Mouse (Mus musculus): ENCODE data around the gene Hunk. TPM values are rescaled to one million over a fixed set of nuclear protein-coding genes. Genes with fewer than 3 reads are reported as not detected.
A peak's percentile ranks its signal among the peaks of the same experiment; 100 is the strongest.

The Hunk gene
- polyA plus RNA-seq, 1 experiment: 15.5 TPM

DNA sequence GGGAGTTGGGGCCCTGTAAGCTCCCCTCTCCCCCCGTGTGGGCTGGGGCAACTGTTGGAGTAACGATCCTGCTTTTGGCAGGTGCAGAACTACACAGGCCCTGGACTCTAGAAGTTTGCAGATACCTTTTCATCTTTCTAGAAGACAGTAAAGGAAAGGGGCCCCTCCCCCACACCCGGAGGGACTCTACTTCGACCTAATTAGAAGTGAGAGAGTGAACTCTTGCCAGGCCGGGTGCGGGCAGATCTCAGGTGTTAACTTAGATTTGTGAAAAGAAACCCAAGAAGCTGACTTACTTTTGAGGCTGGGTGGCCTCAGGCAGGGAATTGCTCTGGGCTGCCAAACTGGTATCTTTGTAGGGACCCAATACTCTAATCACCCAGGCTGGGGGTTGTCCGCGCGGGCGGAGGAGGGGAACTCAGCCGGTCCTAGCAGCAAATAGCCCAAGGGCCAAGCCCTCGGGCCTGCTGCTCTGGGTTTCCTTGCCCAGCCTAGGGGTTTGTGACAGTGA is 1.4 kb downstream of the Hunk start:
- no peak overlapping the region for H3K27ac ChIP-seq (ENCODE audit: insufficient read depth, low read length)
- H3K9ac ChIP-seq (ENCODE audit: low read depth, poor library complexity, severe bottlenecking): peak overlapping the region; percentile 83
- no peaks in the 10 kb centered on the region for H3K36me3 ChIP-seq (ENCODE audit: control insufficient read depth, insufficient read depth, low read length, poor library complexity, severe bottlenecking)
- TF ChIP-seq EP300 (IDR thresholded peaks at IDR 0.05; ENCODE audit: insufficient read depth, low read depth, low read length) (no peak), CTCF (IDR thresholded peaks at IDR 0.05; ENCODE audit: low read depth, low read length) (no peak), POLR2A (IDR thresholded peaks at IDR 0.05; ENCODE audit: insufficient read depth, low read length) (no peak)
- H3K9me3 ChIP-seq (replicated peaks; ENCODE audit: control insufficient read depth, insufficient read depth, low read length, poor library complexity, severe bottlenecking): no peaks in the 10 kb centered on the region
- H3K27me3 ChIP-seq (ENCODE audit: control insufficient read depth, insufficient read depth, low read length, poor library complexity, severe bottlenecking): peaks cover 2% of the 10 kb centered on the region; the same call in 1 of the 2 replicates
- H3K4me3 ChIP-seq (ENCODE audit: low read depth, low read length): peak overlapping the region; percentile 81
- no peaks in the 10 kb centered on the region for H3K4me1 ChIP-seq (ENCODE audit: control insufficient read depth, insufficient read depth, low read length)

DNA sequence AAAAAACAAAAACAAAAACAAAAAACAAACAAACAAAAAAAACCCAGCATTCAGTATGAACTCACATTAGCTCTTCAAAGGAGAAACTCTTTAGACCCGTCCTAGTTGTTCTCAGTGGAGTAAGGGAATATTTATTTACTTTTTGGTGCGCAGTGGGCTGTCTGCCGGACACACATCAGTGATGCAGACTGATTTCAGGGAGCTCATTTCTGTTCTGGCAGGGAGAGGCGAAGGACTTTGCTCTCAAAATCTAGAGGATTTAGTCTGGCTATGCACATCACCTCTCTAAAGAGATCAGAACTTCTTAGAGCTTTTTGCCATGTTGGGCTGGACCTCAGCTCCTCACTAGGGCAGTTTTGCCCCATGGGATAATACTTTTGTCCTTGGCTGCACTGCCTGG is 2.1 kb downstream of the Hunk start:
- Histone ChIP-seq H3K27ac (ENCODE audit: insufficient read depth, low read length) (no peak overlapping the region), H3K4me1 (ENCODE audit: control insufficient read depth, insufficient read depth, low read length) (no peaks in the 10 kb centered on the region), H3K36me3 (ENCODE audit: control insufficient read depth, insufficient read depth, low read length, poor library complexity, severe bottlenecking) (no peaks in the 10 kb centered on the region), H3K9ac (ENCODE audit: low read depth, poor library complexity, severe bottlenecking) (no peak overlapping the region), H3K9me3 (replicated peaks; ENCODE audit: control insufficient read depth, insufficient read depth, low read length, poor library complexity, severe bottlenecking) (no peaks in the 10 kb centered on the region), H3K27me3 (ENCODE audit: control insufficient read depth, insufficient read depth, low read length, poor library complexity, severe bottlenecking) (peaks cover 2% of the 10 kb centered on the region; the same call in 1 of the 2 replicates), H3K4me3 (ENCODE audit: low read depth, low read length) (no peak overlapping the region)
- TF ChIP-seq EP300 (IDR thresholded peaks at IDR 0.05; ENCODE audit: insufficient read depth, low read depth, low read length): no peak
- TF ChIP-seq CTCF (IDR thresholded peaks at IDR 0.05; ENCODE audit: low read depth, low read length): no peak
- no peak for TF ChIP-seq POLR2A (IDR thresholded peaks at IDR 0.05; ENCODE audit: insufficient read depth, low read length)

DNA sequence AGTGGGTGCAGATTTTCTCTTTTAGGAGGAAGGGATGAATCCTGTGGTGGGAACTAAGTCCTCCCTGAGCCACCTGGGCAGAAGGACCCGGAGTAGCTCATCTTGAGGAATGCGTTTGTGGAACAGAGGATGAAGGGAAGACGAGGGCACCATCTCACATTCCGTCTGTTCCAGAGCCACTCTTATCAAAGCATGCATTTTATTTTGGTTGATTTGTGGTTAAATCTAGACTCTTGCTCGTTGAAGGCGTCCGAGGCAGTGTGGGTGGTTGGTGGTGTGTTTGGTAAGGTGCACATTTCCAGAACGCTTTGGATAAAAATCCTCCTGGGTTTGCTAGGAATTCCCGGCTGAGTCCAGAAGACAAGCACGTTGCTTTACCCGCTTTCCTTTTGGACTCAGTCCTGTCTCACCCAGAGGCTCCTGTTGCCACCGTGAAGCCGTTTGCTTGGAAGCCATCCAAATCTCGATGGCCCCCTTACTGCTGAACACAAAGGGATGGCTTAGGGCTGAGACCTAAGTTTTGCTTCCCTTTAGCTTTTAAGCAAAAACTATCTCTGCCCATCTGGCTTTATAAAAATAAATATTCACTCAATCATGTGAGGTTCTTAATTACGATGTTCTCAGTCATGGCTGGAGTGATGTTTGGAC is 3.4 kb downstream of the Hunk start:
- Histone ChIP-seq H3K27me3 (ENCODE audit: control insufficient read depth, insufficient read depth, low read length, poor library complexity, severe bottlenecking) (peaks cover 2% of the 10 kb centered on the region; the same call in 1 of the 2 replicates), H3K36me3 (ENCODE audit: control insufficient read depth, insufficient read depth, low read length, poor library complexity, severe bottlenecking) (no peaks in the 10 kb centered on the region), H3K4me3 (ENCODE audit: low read depth, low read length) (no peak overlapping the region), H3K9ac (ENCODE audit: low read depth, poor library complexity, severe bottlenecking) (no peak overlapping the region), H3K4me1 (ENCODE audit: control insufficient read depth, insufficient read depth, low read length) (no peaks in the 10 kb centered on the region), H3K27ac (ENCODE audit: insufficient read depth, low read length) (no peak overlapping the region), H3K9me3 (replicated peaks; ENCODE audit: control insufficient read depth, insufficient read depth, low read length, poor library complexity, severe bottlenecking) (no peaks in the 10 kb centered on the region)
- no peak for TF ChIP-seq CTCF (IDR thresholded peaks at IDR 0.05; ENCODE audit: low read depth, low read length)
- no peak for TF ChIP-seq POLR2A (IDR thresholded peaks at IDR 0.05; ENCODE audit: insufficient read depth, low read length)
- no peak for TF ChIP-seq EP300 (IDR thresholded peaks at IDR 0.05; ENCODE audit: insufficient read depth, low read depth, low read length)

DNA sequence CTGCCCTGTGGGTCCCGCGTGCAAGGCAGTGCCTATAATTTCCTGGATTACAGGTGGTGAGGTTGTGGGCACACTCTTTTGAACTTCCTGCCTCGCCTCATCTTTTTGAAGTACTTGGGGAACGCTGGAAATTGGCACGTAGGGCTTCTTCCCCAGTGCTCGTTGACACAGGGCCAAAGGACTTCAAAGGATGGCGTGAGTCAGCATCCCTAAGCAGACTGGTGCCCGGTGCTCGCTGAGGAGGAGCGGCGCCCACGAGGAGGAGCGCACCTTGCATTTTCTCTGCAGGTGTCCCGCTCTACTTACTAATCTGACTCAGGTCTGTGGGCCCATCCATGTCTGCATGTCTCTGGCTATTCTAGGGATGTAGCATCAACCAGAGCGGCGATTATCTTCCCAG is 4.9 kb downstream of the Hunk start:
- no peaks in the 10 kb centered on the region for H3K27me3 ChIP-seq (ENCODE audit: control insufficient read depth, insufficient read depth, low read length, poor library complexity, severe bottlenecking)
- TF ChIP-seq EP300 (IDR thresholded peaks at IDR 0.05; ENCODE audit: insufficient read depth, low read depth, low read length) (no peak), CTCF (IDR thresholded peaks at IDR 0.05; ENCODE audit: low read depth, low read length) (no peak), POLR2A (IDR thresholded peaks at IDR 0.05; ENCODE audit: insufficient read depth, low read length) (no peak)
- H3K36me3 ChIP-seq (ENCODE audit: control insufficient read depth, insufficient read depth, low read length, poor library complexity, severe bottlenecking): no peaks in the 10 kb centered on the region
- H3K9me3 ChIP-seq (replicated peaks; ENCODE audit: control insufficient read depth, insufficient read depth, low read length, poor library complexity, severe bottlenecking): no peaks in the 10 kb centered on the region
- H3K9ac ChIP-seq (ENCODE audit: low read depth, poor library complexity, severe bottlenecking): no peak overlapping the region
- no peaks in the 10 kb centered on the region for H3K4me1 ChIP-seq (ENCODE audit: control insufficient read depth, insufficient read depth, low read length)
- no peak overlapping the region for H3K27ac ChIP-seq (ENCODE audit: insufficient read depth, low read length)
- H3K4me3 ChIP-seq (ENCODE audit: low read depth, low read length): no peak overlapping the region

DNA sequence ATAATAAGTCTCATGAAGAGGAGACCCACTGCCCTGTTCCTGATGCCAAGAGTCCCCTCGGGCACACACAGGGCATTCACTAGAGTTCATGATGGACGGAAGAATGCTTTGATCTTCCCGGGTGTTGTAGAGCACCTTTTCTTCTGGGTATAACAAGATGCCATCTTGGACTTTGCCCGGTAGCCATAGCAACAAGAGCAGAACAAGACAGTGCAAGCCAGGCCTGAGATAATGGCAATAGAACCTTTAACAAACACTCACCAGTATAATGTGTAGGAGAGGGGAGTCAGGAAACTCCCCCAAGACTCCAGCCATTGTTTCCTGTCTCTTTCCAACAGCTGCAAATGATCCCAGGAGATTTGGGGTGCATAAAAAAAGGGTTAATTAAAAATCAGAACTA is 8.9 kb downstream of the Hunk start:
- Histone ChIP-seq H3K4me3 (ENCODE audit: low read depth, low read length) (no peak overlapping the region), H3K9ac (ENCODE audit: low read depth, poor library complexity, severe bottlenecking) (no peak overlapping the region), H3K36me3 (ENCODE audit: control insufficient read depth, insufficient read depth, low read length, poor library complexity, severe bottlenecking) (no peaks in the 10 kb centered on the region), H3K9me3 (replicated peaks; ENCODE audit: control insufficient read depth, insufficient read depth, low read length, poor library complexity, severe bottlenecking) (no peaks in the 10 kb centered on the region), H3K4me1 (ENCODE audit: control insufficient read depth, insufficient read depth, low read length) (no peaks in the 10 kb centered on the region), H3K27ac (ENCODE audit: insufficient read depth, low read length) (no peak overlapping the region), H3K27me3 (ENCODE audit: control insufficient read depth, insufficient read depth, low read length, poor library complexity, severe bottlenecking) (no peaks in the 10 kb centered on the region)
- TF ChIP-seq CTCF (IDR thresholded peaks at IDR 0.05; ENCODE audit: low read depth, low read length) (no peak), EP300 (IDR thresholded peaks at IDR 0.05; ENCODE audit: insufficient read depth, low read depth, low read length) (no peak), POLR2A (IDR thresholded peaks at IDR 0.05; ENCODE audit: insufficient read depth, low read length) (no peak)

DNA sequence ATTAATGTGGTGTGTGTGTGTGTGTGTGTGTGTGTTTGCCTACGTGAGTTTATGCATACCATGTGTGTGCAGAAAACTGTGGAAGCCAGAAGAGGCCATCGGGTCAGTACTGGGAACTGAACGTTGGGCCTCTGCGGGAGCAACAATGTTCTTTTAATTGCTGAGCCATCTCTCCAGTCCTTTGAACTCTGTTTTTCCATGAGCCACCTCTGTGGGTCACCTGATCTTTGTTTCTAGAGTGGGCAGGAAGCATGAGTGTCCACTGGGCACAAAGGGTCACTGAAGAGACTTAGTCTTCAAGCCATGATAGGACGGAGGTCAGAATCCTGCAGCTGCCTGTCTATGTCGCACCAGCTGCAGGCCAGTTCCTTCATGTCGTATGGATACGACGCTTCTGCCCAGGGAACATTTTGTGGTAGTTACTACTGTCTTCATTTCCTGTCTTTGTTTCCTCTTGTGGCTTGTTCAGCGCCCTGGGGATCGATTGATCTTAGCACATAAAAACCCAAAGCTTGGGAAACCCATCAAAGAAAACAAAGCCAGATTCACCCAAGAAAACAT is 10.3 kb downstream of the Hunk start:
- H3K27me3 ChIP-seq (ENCODE audit: control insufficient read depth, insufficient read depth, low read length, poor library complexity, severe bottlenecking): no peaks in the 10 kb centered on the region
- H3K4me1 ChIP-seq (ENCODE audit: control insufficient read depth, insufficient read depth, low read length): no peaks in the 10 kb centered on the region
- no peaks in the 10 kb centered on the region for H3K36me3 ChIP-seq (ENCODE audit: control insufficient read depth, insufficient read depth, low read length, poor library complexity, severe bottlenecking)
- H3K9ac ChIP-seq (ENCODE audit: low read depth, poor library complexity, severe bottlenecking): no peak overlapping the region
- no peak overlapping the region for H3K4me3 ChIP-seq (ENCODE audit: low read depth, low read length)
- TF ChIP-seq CTCF (IDR thresholded peaks at IDR 0.05; ENCODE audit: low read depth, low read length): no peak
- H3K27ac ChIP-seq (ENCODE audit: insufficient read depth, low read length): no peak overlapping the region
- H3K9me3 ChIP-seq (replicated peaks; ENCODE audit: control insufficient read depth, insufficient read depth, low read length, poor library complexity, severe bottlenecking): no peaks in the 10 kb centered on the region
